Mouse (Mus musculus) E14TG2a.4 (cell line): ENCODE data around the gene Tfdp1.

Experiments
- CTCF ChIP-seq: conservative IDR thresholded peaks from 2 replicates; pipeline ENCODE4 v1.5.1; 2014; ENCODE audit warnings: low read length
- NANOG ChIP-seq: IDR thresholded peaks from 2 replicates; pipeline ENCODE4 v1.6.1; 2014; ENCODE audit warnings: borderline replicate concordance, low read length, mixed read lengths

GRCm38 (mm10) chr8:13415879-13416278 lies 77.3 kb downstream of the Tfdp1 start:
- TF ChIP-seq CTCF (no peak), NANOG (no peak)
